Mouse (Mus musculus): ENCODE data around the gene Rhox6. TPM values are rescaled to one million over a fixed set of nuclear protein-coding genes. Genes with fewer than 3 reads are reported as not detected.

Gene Rhox6
- not detected for polyA plus RNA-seq (2014; fragmentation: Illumina TruSeq; extraction: RNeasy Lipid Tissue Mini Kit (QIAGEN cat#74804); ENCODE audit: low read depth, low replicate concordance)

GRCm38 (mm10) chrX:37826610-37827009 is at the start of gene Rhox6:
Gene Rhox6, plus strand, starts transcription at chrX:37826910.

GRCm38 (mm10) chrX:37831386-37831785 is 4.7 kb downstream of the Rhox6 start, which contains the start of gene Rhox7a:
Gene Rhox7a, plus strand, starts transcription at chrX:37831686.

GRCm38 (mm10) chrX:37878844-37879243 is 52.1 kb downstream of the Rhox6 start, which contains the start of gene Rhox8:
Gene Rhox8, minus strand, starts transcription at chrX:37878944.

Other genes with a start within 250 kb of the Rhox6 start
- gene Rhox3f, start 245.9 kb upstream of the Rhox6 start, polyA plus RNA-seq (2014; fragmentation: Illumina TruSeq; extraction: RNeasy Lipid Tissue Mini Kit (QIAGEN cat#74804); ENCODE audit: low read depth, low replicate concordance), result not detected
- not detected for gene Rhox4f, start 219.2 kb upstream of the Rhox6 start, polyA plus RNA-seq (2014; fragmentation: Illumina TruSeq; extraction: RNeasy Lipid Tissue Mini Kit (QIAGEN cat#74804); ENCODE audit: low read depth, low replicate concordance)
- gene Rhox3g, start 198.3 kb upstream of the Rhox6 start, polyA plus RNA-seq (2014; fragmentation: Illumina TruSeq; extraction: RNeasy Lipid Tissue Mini Kit (QIAGEN cat#74804); ENCODE audit: low read depth, low replicate concordance), result not detected
- gene Rhox2g, start 183.4 kb upstream of the Rhox6 start, polyA plus RNA-seq (2014; fragmentation: Illumina TruSeq; extraction: RNeasy Lipid Tissue Mini Kit (QIAGEN cat#74804); ENCODE audit: low read depth, low replicate concordance), result not detected
- not detected for gene Rhox4g, start 175.6 kb upstream of the Rhox6 start, polyA plus RNA-seq (2014; fragmentation: Illumina TruSeq; extraction: RNeasy Lipid Tissue Mini Kit (QIAGEN cat#74804); ENCODE audit: low read depth, low replicate concordance)
- gene Rhox3h, start 158.1 kb upstream of the Rhox6 start, polyA plus RNA-seq (2014; fragmentation: Illumina TruSeq; extraction: RNeasy Lipid Tissue Mini Kit (QIAGEN cat#74804); ENCODE audit: low read depth, low replicate concordance), result not detected
- gene Rhox2h, start 153.6 kb upstream of the Rhox6 start, polyA plus RNA-seq (2014; fragmentation: Illumina TruSeq; extraction: RNeasy Lipid Tissue Mini Kit (QIAGEN cat#74804); ENCODE audit: low read depth, low replicate concordance), result not detected
- gene Rhox5, start 22.1 kb upstream of the Rhox6 start, polyA plus RNA-seq (2014; fragmentation: Illumina TruSeq; extraction: RNeasy Lipid Tissue Mini Kit (QIAGEN cat#74804); ENCODE audit: low read depth, low replicate concordance), result 1.9 TPM
- gene Rhox7a, start 4.8 kb downstream of the Rhox6 start, polyA plus RNA-seq (2014; fragmentation: Illumina TruSeq; extraction: RNeasy Lipid Tissue Mini Kit (QIAGEN cat#74804); ENCODE audit: low read depth, low replicate concordance), result not detected
- gene Rhox8, start 52.0 kb downstream of the Rhox6 start, polyA plus RNA-seq (2014; fragmentation: Illumina TruSeq; extraction: RNeasy Lipid Tissue Mini Kit (QIAGEN cat#74804); ENCODE audit: low read depth, low replicate concordance), result 0.96 TPM
- gene Rhox7b, start 70.3 kb downstream of the Rhox6 start, polyA plus RNA-seq (2014; fragmentation: Illumina TruSeq; extraction: RNeasy Lipid Tissue Mini Kit (QIAGEN cat#74804); ENCODE audit: low read depth, low replicate concordance), result not detected
- not detected for gene Rhox9, start 74.9 kb downstream of the Rhox6 start, polyA plus RNA-seq (2014; fragmentation: Illumina TruSeq; extraction: RNeasy Lipid Tissue Mini Kit (QIAGEN cat#74804); ENCODE audit: low read depth, low replicate concordance)
- gene Btg1-ps1, start 191.9 kb downstream of the Rhox6 start, polyA plus RNA-seq (2014; fragmentation: Illumina TruSeq; extraction: RNeasy Lipid Tissue Mini Kit (QIAGEN cat#74804); ENCODE audit: low read depth, low replicate concordance), result not detected
- gene Btg1-ps2, start 216.2 kb downstream of the Rhox6 start, polyA plus RNA-seq (2014; fragmentation: Illumina TruSeq; extraction: RNeasy Lipid Tissue Mini Kit (QIAGEN cat#74804); ENCODE audit: low read depth, low replicate concordance), result not detected
- not detected for gene Rhox10, start 239.6 kb downstream of the Rhox6 start, polyA plus RNA-seq (2014; fragmentation: Illumina TruSeq; extraction: RNeasy Lipid Tissue Mini Kit (QIAGEN cat#74804); ENCODE audit: low read depth, low replicate concordance)